Mouse (Mus musculus): ENCODE measurements around the gene Slc22a15.

Slc22a15 gene

GRCm38 (mm10) chr3:101867001-101867421 is 57.2 kb downstream of the Slc22a15 start:
- no peaks in the 10 kb centered on the region for H3K36me3 ChIP-seq (ENCODE audit: control insufficient read depth, insufficient read depth, low read length, poor library complexity, severe bottlenecking)
- no peaks in the 10 kb centered on the region for H3K27me3 ChIP-seq (ENCODE audit: control insufficient read depth, insufficient read depth, low read length, poor library complexity, severe bottlenecking)
- no peak for DNase-seq (ENCODE audit: low read depth, low spot score)

DNA sequence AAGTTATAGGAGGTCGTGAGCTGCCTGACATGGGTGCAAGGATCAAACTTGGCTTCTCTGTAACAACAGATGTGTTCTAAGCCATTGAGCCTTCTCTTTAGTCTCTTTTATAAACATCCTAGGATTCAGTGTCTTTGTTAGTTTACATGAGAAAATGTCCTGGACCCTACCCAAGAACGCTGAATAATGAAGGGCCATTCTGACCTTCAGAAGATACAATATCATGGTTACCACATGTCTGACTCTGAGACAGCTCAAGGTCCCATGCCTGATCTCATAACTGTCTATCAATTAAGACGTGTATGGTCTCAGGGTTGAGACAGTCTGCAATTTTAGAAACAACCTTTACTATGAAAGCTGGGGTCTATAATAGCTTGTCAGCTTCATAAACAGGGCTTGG is 62.4 kb downstream of the Slc22a15 start:
- DNase-seq (ENCODE audit: low read depth, low spot score): no peak
- Histone ChIP-seq H3K36me3 (ENCODE audit: control insufficient read depth, insufficient read depth, low read length, poor library complexity, severe bottlenecking) (no peaks in the 10 kb centered on the region), H3K27me3 (ENCODE audit: control insufficient read depth, insufficient read depth, low read length, poor library complexity, severe bottlenecking) (no peaks in the 10 kb centered on the region)

- no peak for DNase-seq (ENCODE audit: low read depth, low spot score)
- no peaks in the 10 kb centered on the region for H3K36me3 ChIP-seq (ENCODE audit: control insufficient read depth, insufficient read depth, low read length, poor library complexity, severe bottlenecking)
- H3K27me3 ChIP-seq (ENCODE audit: control insufficient read depth, insufficient read depth, low read length, poor library complexity, severe bottlenecking): no peaks in the 10 kb centered on the region
Observed at GRCm38 (mm10) chr3:101860151-101860550, 64.1 kb downstream of the Slc22a15 start.

GRCm38 (mm10) chr3:101859740-101860139 is 64.5 kb downstream of the Slc22a15 start:
- DNase-seq (ENCODE audit: low read depth, low spot score): no peak
- Histone ChIP-seq H3K27me3 (ENCODE audit: control insufficient read depth, insufficient read depth, low read length, poor library complexity, severe bottlenecking) (no peaks in the 10 kb centered on the region), H3K36me3 (ENCODE audit: control insufficient read depth, insufficient read depth, low read length, poor library complexity, severe bottlenecking) (no peaks in the 10 kb centered on the region)

DNA sequence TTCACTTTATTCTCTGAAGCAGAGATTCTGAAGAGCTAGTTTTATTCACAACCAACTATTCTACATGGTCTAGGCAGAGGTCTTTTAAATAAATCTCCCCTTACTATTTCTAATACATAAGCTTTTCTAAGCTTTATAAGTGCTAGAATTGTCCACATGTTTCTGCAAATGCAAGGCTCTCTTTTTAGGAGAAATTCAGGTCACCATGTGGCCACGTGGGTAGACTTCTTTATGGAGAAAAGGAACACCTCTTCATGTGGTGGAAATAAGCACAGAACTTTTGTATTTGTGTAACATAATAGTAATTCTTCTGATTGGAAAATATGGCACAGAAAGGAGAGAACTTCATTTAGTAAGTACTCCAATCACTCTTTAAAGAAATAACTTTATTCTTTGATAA is 70.2 kb downstream of the Slc22a15 start:
- H3K36me3 ChIP-seq (ENCODE audit: control insufficient read depth, insufficient read depth, low read length, poor library complexity, severe bottlenecking): no peaks in the 10 kb centered on the region
- H3K27me3 ChIP-seq (ENCODE audit: control insufficient read depth, insufficient read depth, low read length, poor library complexity, severe bottlenecking): no peaks in the 10 kb centered on the region
- DNase-seq (ENCODE audit: low read depth, low spot score): no peak

GRCm38 (mm10) chr3:101851363-101851762 is 72.9 kb downstream of the Slc22a15 start:
- no peaks in the 10 kb centered on the region for H3K36me3 ChIP-seq (ENCODE audit: control insufficient read depth, insufficient read depth, low read length, poor library complexity, severe bottlenecking)
- no peak for DNase-seq (ENCODE audit: low read depth, low spot score)
- no peaks in the 10 kb centered on the region for H3K27me3 ChIP-seq (ENCODE audit: control insufficient read depth, insufficient read depth, low read length, poor library complexity, severe bottlenecking)

DNA sequence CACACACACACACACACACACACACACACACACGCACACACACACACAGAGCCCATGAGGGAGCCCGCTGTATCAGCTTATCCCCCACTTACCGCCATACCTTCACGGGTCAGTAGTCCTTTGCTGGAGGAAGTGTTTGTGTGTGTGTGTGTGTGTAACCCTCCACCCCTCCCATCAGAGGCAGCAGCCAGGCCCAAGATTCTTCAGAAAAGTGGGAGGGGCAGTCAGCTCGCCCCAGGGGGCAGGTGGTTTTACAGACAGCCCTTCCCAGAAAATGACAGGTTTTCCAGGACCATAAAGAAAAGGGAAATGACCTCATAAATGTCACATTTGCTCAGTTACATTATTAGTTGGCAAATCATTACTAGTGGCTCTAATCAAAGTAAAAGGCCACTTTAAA is 75.4 kb downstream of the Slc22a15 start, which contains the start of gene Mab21l3:
Mab21l3 (minus strand) TSS at position 144 of the 400 bp plus-strand sequence.
- Histone ChIP-seq H3K27me3 (ENCODE audit: control insufficient read depth, insufficient read depth, low read length, poor library complexity, severe bottlenecking) (no peaks in the 10 kb centered on the region), H3K36me3 (ENCODE audit: control insufficient read depth, insufficient read depth, low read length, poor library complexity, severe bottlenecking) (no peaks in the 10 kb centered on the region)
- DNase-seq (ENCODE audit: low read depth, low spot score): no peak

DNA sequence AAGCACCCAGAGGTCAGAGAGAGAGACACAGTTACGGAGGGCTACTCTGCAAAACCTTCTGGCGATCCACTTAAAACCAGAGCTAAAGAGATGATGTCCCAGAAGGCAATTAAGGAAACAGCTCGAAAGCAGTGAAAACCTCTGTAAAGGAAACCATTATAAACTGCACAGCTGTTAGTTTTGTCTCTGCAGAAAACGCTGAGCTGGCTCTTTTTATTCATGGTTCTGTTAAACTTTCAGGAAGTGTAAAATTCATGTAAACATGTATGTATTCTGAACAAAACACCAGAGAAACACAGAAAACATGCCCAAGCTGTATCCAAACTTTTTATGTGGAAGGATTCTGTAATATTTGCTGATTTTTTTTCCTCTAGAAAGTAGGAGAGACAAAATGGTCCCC is 78.2 kb downstream of the Slc22a15 start:
- H3K27me3 ChIP-seq (ENCODE audit: control insufficient read depth, insufficient read depth, low read length, poor library complexity, severe bottlenecking): no peaks in the 10 kb centered on the region
- no peaks in the 10 kb centered on the region for H3K36me3 ChIP-seq (ENCODE audit: control insufficient read depth, insufficient read depth, low read length, poor library complexity, severe bottlenecking)
- no peak for DNase-seq (ENCODE audit: low read depth, low spot score)

GRCm38 (mm10) chr3:101842372-101843094 is 81.7 kb downstream of the Slc22a15 start:
- H3K36me3 ChIP-seq (ENCODE audit: control insufficient read depth, insufficient read depth, low read length, poor library complexity, severe bottlenecking): no peaks in the 10 kb centered on the region
- H3K27me3 ChIP-seq (ENCODE audit: control insufficient read depth, insufficient read depth, low read length, poor library complexity, severe bottlenecking): no peaks in the 10 kb centered on the region
- no peak for DNase-seq (ENCODE audit: low read depth, low spot score)

DNA sequence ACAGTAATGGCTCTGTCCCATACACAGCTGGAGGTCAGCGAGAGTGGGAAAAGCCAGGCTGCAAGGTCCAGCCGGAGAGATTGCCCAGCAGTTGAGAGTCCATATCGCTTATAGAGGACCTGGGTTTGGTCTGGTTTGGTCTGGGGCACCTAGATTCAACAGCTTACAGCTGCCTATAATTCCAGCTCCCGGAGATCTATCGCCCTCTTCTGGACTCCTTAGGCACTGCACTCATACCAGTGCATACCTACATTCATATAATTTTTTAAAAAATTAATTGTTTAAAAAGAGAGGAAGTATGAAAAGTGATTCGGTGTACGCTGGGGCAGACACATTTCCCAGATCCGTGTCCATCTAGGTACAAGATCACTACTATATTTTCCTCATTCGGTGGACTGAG is 84.9 kb downstream of the Slc22a15 start:
- Histone ChIP-seq H3K27me3 (ENCODE audit: control insufficient read depth, insufficient read depth, low read length, poor library complexity, severe bottlenecking) (no peaks in the 10 kb centered on the region), H3K36me3 (ENCODE audit: control insufficient read depth, insufficient read depth, low read length, poor library complexity, severe bottlenecking) (no peaks in the 10 kb centered on the region)
- no peak for DNase-seq (ENCODE audit: low read depth, low spot score)

DNA sequence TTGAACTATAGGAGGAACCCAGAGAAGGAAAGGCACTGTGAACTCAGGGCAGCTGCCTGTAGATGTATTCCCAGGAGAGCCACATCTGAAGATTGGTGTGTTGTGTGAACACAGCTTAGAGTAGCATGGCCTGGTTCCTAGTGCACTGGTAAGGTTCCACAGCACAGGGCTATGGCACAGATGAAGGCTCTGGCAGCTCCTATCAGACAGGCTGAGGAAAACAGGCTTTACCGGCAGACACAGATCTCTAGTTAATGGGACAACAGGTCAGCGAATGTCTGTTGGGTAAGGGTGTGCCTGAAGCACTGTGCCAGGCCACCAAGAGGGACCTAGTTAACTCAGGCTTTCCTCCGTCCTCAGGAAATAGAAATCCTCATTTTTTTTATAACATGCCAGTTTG is 87.3 kb downstream of the Slc22a15 start:
- no peaks in the 10 kb centered on the region for H3K27me3 ChIP-seq (ENCODE audit: control insufficient read depth, insufficient read depth, low read length, poor library complexity, severe bottlenecking)
- no peaks in the 10 kb centered on the region for H3K36me3 ChIP-seq (ENCODE audit: control insufficient read depth, insufficient read depth, low read length, poor library complexity, severe bottlenecking)
- no peak for DNase-seq (ENCODE audit: low read depth, low spot score)

DNA sequence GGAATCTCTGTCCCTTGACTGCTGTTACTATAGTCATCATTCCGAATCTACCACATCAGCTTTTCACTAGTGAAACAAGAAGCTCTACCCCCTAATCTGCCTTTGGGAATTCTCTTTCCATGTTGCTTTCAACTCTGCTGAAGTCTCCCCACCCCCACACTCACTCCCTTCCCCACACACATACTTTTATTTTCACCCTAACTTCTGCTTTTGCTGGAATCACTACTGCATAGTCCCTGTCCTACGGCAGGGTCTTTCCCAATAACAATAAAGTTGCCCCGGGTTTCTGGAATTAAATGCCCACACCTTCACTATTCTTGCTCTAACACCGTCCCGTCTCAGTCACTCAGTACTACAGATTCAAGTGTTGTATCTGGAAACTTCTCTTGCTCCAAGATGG is 87.7 kb downstream of the Slc22a15 start:
- Histone ChIP-seq H3K36me3 (ENCODE audit: control insufficient read depth, insufficient read depth, low read length, poor library complexity, severe bottlenecking) (no peaks in the 10 kb centered on the region), H3K27me3 (ENCODE audit: control insufficient read depth, insufficient read depth, low read length, poor library complexity, severe bottlenecking) (no peaks in the 10 kb centered on the region)
- no peak for DNase-seq (ENCODE audit: low read depth, low spot score)

DNA sequence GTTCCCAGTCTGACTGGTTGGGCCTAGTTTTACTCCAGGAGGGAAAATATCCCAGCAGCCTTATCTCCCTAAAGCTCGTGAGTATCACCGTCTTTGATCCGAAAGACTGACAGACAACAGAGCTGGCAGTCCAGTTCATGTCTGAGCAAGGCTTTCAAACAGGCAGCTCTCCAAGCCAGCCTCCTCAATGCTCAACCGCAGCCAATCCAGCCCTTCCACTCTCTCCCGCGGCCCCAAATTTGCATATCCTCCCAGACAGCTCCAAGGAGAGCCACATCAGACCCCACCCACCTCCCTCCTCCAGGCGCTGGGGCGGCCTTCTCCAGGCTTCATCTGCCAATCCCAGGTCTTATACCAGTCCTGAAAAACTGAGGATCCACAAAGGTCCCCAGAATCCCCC is 88.2 kb downstream of the Slc22a15 start:
- DNase-seq (ENCODE audit: low read depth, low spot score): no peak
- Histone ChIP-seq H3K36me3 (ENCODE audit: control insufficient read depth, insufficient read depth, low read length, poor library complexity, severe bottlenecking) (no peaks in the 10 kb centered on the region), H3K27me3 (ENCODE audit: control insufficient read depth, insufficient read depth, low read length, poor library complexity, severe bottlenecking) (no peaks in the 10 kb centered on the region)

DNA sequence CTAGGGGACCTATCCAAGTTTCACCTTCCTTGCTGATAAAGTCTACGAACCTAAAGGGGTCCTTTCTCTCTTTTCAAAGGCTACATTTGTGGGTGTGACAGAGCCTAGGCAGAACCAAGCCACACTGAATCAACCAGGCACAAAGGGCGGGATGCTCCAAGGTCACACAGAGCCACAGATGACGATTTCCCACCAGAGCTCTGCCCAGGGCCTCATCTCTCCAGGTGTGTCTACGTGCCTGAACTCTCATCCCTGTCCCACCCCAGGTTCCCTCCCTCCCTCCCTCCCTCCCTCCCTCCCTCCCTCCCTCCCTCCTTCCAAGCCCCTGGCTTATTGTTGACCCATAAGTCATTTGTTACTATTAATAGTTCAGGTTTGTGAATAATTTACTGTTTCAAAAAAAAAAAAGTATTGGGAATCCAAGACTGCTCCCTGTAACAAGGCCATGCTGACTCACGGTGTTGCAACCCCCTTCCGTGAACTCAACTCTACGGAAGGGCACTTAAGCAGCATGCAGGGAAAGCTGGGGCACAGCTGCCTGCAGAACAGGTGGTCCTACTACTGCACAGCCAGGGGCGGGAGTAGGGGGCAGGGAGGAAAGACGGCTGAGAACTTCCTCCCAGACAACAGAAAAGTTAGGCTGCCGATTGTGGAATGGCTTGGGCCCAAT is 92.9 kb downstream of the Slc22a15 start:
- DNase-seq (ENCODE audit: low read depth, low spot score): no peak
- H3K36me3 ChIP-seq (ENCODE audit: control insufficient read depth, insufficient read depth, low read length, poor library complexity, severe bottlenecking): no peaks in the 10 kb centered on the region
- no peaks in the 10 kb centered on the region for H3K27me3 ChIP-seq (ENCODE audit: control insufficient read depth, insufficient read depth, low read length, poor library complexity, severe bottlenecking)

GRCm38 (mm10) chr3:101829881-101830616 is 94.2 kb downstream of the Slc22a15 start:
- Histone ChIP-seq H3K27me3 (ENCODE audit: control insufficient read depth, insufficient read depth, low read length, poor library complexity, severe bottlenecking) (no peaks in the 10 kb centered on the region), H3K36me3 (ENCODE audit: control insufficient read depth, insufficient read depth, low read length, poor library complexity, severe bottlenecking) (no peaks in the 10 kb centered on the region)
- DNase-seq (ENCODE audit: low read depth, low spot score): no peak

All from splenic B cell, adult 2 months (primary cell).